In genomic region chr17:31753113-31753858, GRCm38 (mm10) we compare ENCODE assay signal across 8 mouse cellular contexts.
DNase-seq lines count a peak whose midpoint lies in the region; ATAC-seq lines count a peak whose summit lies in the region.
"Had no signal": no experiment of that assay in that cellular context is flagged by ENCODE, and none has a peak within 500 bp of the region (broad histone marks: within the 10 kb centered on the region; RNA-seq: fewer than 3 reads in every experiment).

No protein-coding gene starts in this region.

- H3K9ac ChIP-seq in liver, embryonic 15.5 days, result no peak overlapping the region
- no peak overlapping the region for H3K9ac ChIP-seq in liver, embryonic 11.5 days (ENCODE audit: low read depth, low read length)
- H3K9ac ChIP-seq in stomach, embryonic 15.5 days, result no peak overlapping the region
- H3K9ac ChIP-seq in kidney, embryonic 16.5 days (replicated peaks; ENCODE audit: low read length), result no peak overlapping the region

- H3K27me3 ChIP-seq in liver, embryonic 15.5 days, result no peaks in the 10 kb centered on the region
- no peaks in the 10 kb centered on the region for H3K27me3 ChIP-seq in liver, embryonic 11.5 days (replicated peaks; ENCODE audit: control insufficient read depth, insufficient read depth, low read length)
- H3K27me3 ChIP-seq in stomach, embryonic 15.5 days (replicated peaks), result no peaks in the 10 kb centered on the region
- H3K27me3 ChIP-seq in kidney, embryonic 16.5 days (ENCODE audit: insufficient read depth, low read length), result no peaks in the 10 kb centered on the region

- H3K27ac ChIP-seq in liver, embryonic 15.5 days (replicated peaks), result no peak overlapping the region
- H3K27ac ChIP-seq in liver, embryonic 11.5 days (ENCODE audit: low read depth, low read length), result no peak overlapping the region
- H3K27ac ChIP-seq in stomach, embryonic 15.5 days, result peak overlapping the region; percentile 82
- H3K27ac ChIP-seq in kidney, embryonic 16.5 days (ENCODE audit: low read length), result no peak overlapping the region

- peaks cover 6% of the 10 kb centered on the region for H3K4me1 ChIP-seq in liver, embryonic 15.5 days (replicated peaks)
- H3K4me1 ChIP-seq in liver, embryonic 11.5 days (replicated peaks; ENCODE audit: control insufficient read depth, insufficient read depth, low read length), result peaks cover 2% of the 10 kb centered on the region
- peaks cover 7% of the 10 kb centered on the region; the same call in 1 of the 2 replicates for H3K4me1 ChIP-seq in stomach, embryonic 15.5 days
- no peaks in the 10 kb centered on the region for H3K4me1 ChIP-seq in kidney, embryonic 16.5 days (ENCODE audit: insufficient read depth, low read length)

- no peaks in the 10 kb centered on the region for H3K9me3 ChIP-seq in liver, embryonic 15.5 days (replicated peaks)
- H3K9me3 ChIP-seq in liver, embryonic 11.5 days (ENCODE audit: control insufficient read depth, low read length), result no peaks in the 10 kb centered on the region
- H3K9me3 ChIP-seq in stomach, embryonic 15.5 days, result no peaks in the 10 kb centered on the region
- peaks cover 5% of the 10 kb centered on the region; the same call in 1 of the 2 replicates for H3K9me3 ChIP-seq in kidney, embryonic 16.5 days (ENCODE audit: low read length)

- H3K4me2 ChIP-seq in liver, embryonic 15.5 days, result no peak overlapping the region
- no peak overlapping the region for H3K4me2 ChIP-seq in liver, embryonic 11.5 days
- no peak overlapping the region for H3K4me2 ChIP-seq in stomach, embryonic 15.5 days
- no peak overlapping the region for H3K4me2 ChIP-seq in kidney, embryonic 16.5 days (replicated peaks; ENCODE audit: low read depth, low read length)

- H3K4me3 ChIP-seq in liver, embryonic 15.5 days (replicated peaks), result no peak overlapping the region
- H3K4me3 ChIP-seq in liver, embryonic 11.5 days (ENCODE audit: low read depth, low read length), result no peak overlapping the region
- H3K4me3 ChIP-seq in stomach, embryonic 15.5 days (replicated peaks), result no peak overlapping the region
- H3K4me3 ChIP-seq in kidney, embryonic 16.5 days (ENCODE audit: low read length), result no peak overlapping the region

- WGBS in liver, embryonic 15.5 days (ENCODE audit: insufficient replicate concordance), result 49% methylated on average over 9 of the region's 9 CpGs
- 60% methylated on average over 9 of the region's 9 CpGs for WGBS in liver, embryonic 11.5 days
- WGBS in stomach, embryonic 15.5 days, result 64% methylated on average over 9 of the region's 9 CpGs
- WGBS in kidney, embryonic 16.5 days, result 73% methylated on average over 9 of the region's 9 CpGs

- DNase-seq in liver, embryonic 11.5 days (ENCODE audit: low spot score), result no peak
- DNase-seq in lung, postnatal 25 days (ENCODE audit: low spot score), result peak; percentile 83
- no peak for DNase-seq in embryo, embryonic 10 days (ENCODE audit: low spot score)
- DNase-seq: kidney, postnatal 36 days had no signal

- H3K36me3 ChIP-seq in liver, embryonic 15.5 days (replicated peaks), result no peaks in the 10 kb centered on the region
- H3K36me3 ChIP-seq in liver, embryonic 11.5 days (ENCODE audit: control insufficient read depth, insufficient read depth, low read length), result no peaks in the 10 kb centered on the region
- H3K36me3 ChIP-seq in stomach, embryonic 15.5 days, result no peaks in the 10 kb centered on the region
- H3K36me3 ChIP-seq in kidney, embryonic 16.5 days (ENCODE audit: insufficient read depth, low read length), result no peaks in the 10 kb centered on the region

- peak; percentile 36; the same call in 1 of the 2 replicates for ATAC-seq in liver, embryonic 15.5 days (ENCODE audit: insufficient read depth)
- ATAC-seq in liver, embryonic 11.5 days (replicated peaks; ENCODE audit: low FRiP score), result no peak
- ATAC-seq in common myeloid progenitor, adult 5-6 weeks (replicated peaks; ENCODE audit: low read depth, poor library complexity, severe bottlenecking), result peak; percentile 68
- ATAC-seq in stomach, embryonic 15.5 days (ENCODE audit: insufficient read depth, low FRiP score, low read depth), result peak; percentile 61; the same call in 1 of the 2 replicates
- ATAC-seq in kidney, embryonic 16.5 days (ENCODE audit: low FRiP score, low TSS enrichment), result no peak

Comparison
In these comparisons a context has a peak if more than half of its experiments do, and no peak if none do; other contexts are left out.
1. ATAC-seq: peak in liver, embryonic 15.5 days (single experiment), common myeloid progenitor, adult 5-6 weeks (single experiment) and stomach, embryonic 15.5 days (single experiment); none in liver, embryonic 11.5 days (single experiment) and kidney, embryonic 16.5 days (single experiment).